Mouse (Mus musculus) hindbrain, embryonic 15.5 days (tissue): ENCODE measurements around the gene Lrpap1. TPM values are rescaled to one million over a fixed set of nuclear protein-coding genes. Genes with fewer than 3 reads are reported as not detected.

Experiments
- ATAC-seq: fragments of 200-750 bp; cut with Nextera tagmentation; 2 replicates; pipeline ENCODE4 v1.8.0; 2017; ENCODE audit warnings: low read depth, moderate number of reproducible peaks, moderate TSS enrichment; ENCODE audit not compliant: low FRiP score
- H3K27ac ChIP-seq: fragments of 300-500 bp; sonication (generic); replicated peaks from 2 replicates; pipeline ENCODE4 v1.5.1; 2015; ENCODE audit warnings: mild to moderate bottlenecking, inconsistent platforms
- H3K27me3 ChIP-seq: fragments of 300-500 bp; sonication (generic); 2 replicates; pipeline ENCODE4 v1.6.1; 2015; ENCODE audit warnings: control low read depth, inconsistent platforms
- H3K36me3 ChIP-seq: fragments of 300-500 bp; sonication (generic); 2 replicates; pipeline ENCODE4 v1.6.1; 2015; ENCODE audit warnings: control low read depth, inconsistent platforms
- H3K4me1 ChIP-seq: fragments of 300-500 bp; sonication (generic); replicated peaks from 2 replicates; pipeline ENCODE4 v1.6.1; 2015; ENCODE audit warnings: control low read depth, inconsistent platforms
- H3K4me2 ChIP-seq: fragments of 300-500 bp; sonication (generic); 2 replicates; pipeline ENCODE4 v1.6.1; 2015; ENCODE audit warnings: moderate library complexity, mild to moderate bottlenecking, inconsistent platforms
- H3K4me3 ChIP-seq: fragments of 300-500 bp; sonication (generic); 2 replicates; pipeline ENCODE4 v1.5.1; 2015; ENCODE audit warnings: mild to moderate bottlenecking, inconsistent platforms
- H3K9ac ChIP-seq: fragments of 300-500 bp; sonication (generic); 2 replicates; pipeline ENCODE4 v1.6.1; 2015; ENCODE audit warnings: inconsistent platforms
- H3K9me3 ChIP-seq: fragments of 300-500 bp; sonication (generic); 2 replicates; pipeline ENCODE4 v1.6.1; 2016; ENCODE audit warnings: control low read depth, inconsistent platforms
- WGBS: fragments of 180-500 bp; shearing (Covaris S2); methylation state at CpG from one replicate; pipeline ENCODE4 v1.1.7; 2015; 5-methylcytosine and 5-hydroxymethylcytosine counted together
- polyA plus RNA-seq: library from polyadenylated mRNA; unstranded; fragments of >200 nt; fragmentation: Nextera tagmentation; extraction: Ambion mirVana; gene quantifications from 2 replicates; pipeline ENCODE4 v1.2.1, GENCODE M21; 2015

Gene Lrpap1
- polyA plus RNA-seq, 1 experiment from 2014 or later = 146 TPM

- no peak for ATAC-seq
- Histone ChIP-seq H3K4me3 (no peak overlapping the region), H3K9me3 (no peaks in the 10 kb centered on the region), H3K9ac (no peak overlapping the region), H3K4me2 (no peak overlapping the region), H3K36me3 (no peaks in the 10 kb centered on the region), H3K4me1 (no peaks in the 10 kb centered on the region), H3K27me3 (no peaks in the 10 kb centered on the region), H3K27ac (no peak overlapping the region)
- WGBS = 78% methylated on average over 3 of the region's 3 CpGs
These were observed 10.4 kb upstream of the Lrpap1 start for GRCm38 (mm10) chr5:35116002-35116401.

GRCm38 (mm10) chr5:35112444-35112843, 6.9 kb upstream of the Lrpap1 start:
- 63% methylated on average over 4 of the region's 4 CpGs for WGBS
- Histone ChIP-seq H3K27ac (no peak overlapping the region), H3K27me3 (no peaks in the 10 kb centered on the region), H3K9ac (no peak overlapping the region), H3K9me3 (no peaks in the 10 kb centered on the region), H3K4me3 (no peak overlapping the region), H3K4me1 (no peaks in the 10 kb centered on the region), H3K36me3 (no peaks in the 10 kb centered on the region), H3K4me2 (no peak overlapping the region)
- no peak for ATAC-seq

- H3K9me3 ChIP-seq = no peaks in the 10 kb centered on the region
- peak overlapping the region; percentile 71 for H3K4me3 ChIP-seq
- H3K27me3 ChIP-seq = no peaks in the 10 kb centered on the region
- peak overlapping the region; percentile 46 for H3K9ac ChIP-seq
- peaks cover 26% of the 10 kb centered on the region for H3K4me1 ChIP-seq
- H3K36me3 ChIP-seq = peaks cover 13% of the 10 kb centered on the region
- 6% methylated on average over 11 of the region's 11 CpGs for WGBS
- no peak for ATAC-seq
- H3K27ac ChIP-seq = peak overlapping the region; percentile 84
- H3K4me2 ChIP-seq = peak overlapping the region; percentile 76
These were observed 344 bp upstream of the Lrpap1 start for GRCm38 (mm10) chr5:35105922-35106298.

- H3K27me3 ChIP-seq = no peaks in the 10 kb centered on the region
- H3K9ac ChIP-seq = peak overlapping the region; percentile 75
- H3K36me3 ChIP-seq = peaks cover 24% of the 10 kb centered on the region
- no peaks in the 10 kb centered on the region for H3K9me3 ChIP-seq
- peak overlapping the region; percentile 71 for H3K4me3 ChIP-seq
- H3K4me1 ChIP-seq = peaks cover 26% of the 10 kb centered on the region
- H3K27ac ChIP-seq = no peak overlapping the region
- no peak for ATAC-seq
- 70% methylated on average over 8 of the region's 8 CpGs for WGBS
- H3K4me2 ChIP-seq = peak overlapping the region; percentile 76
These were observed 1.2 kb downstream of the Lrpap1 start for GRCm38 (mm10) chr5:35104183-35104959.

- H3K27ac ChIP-seq = no peak overlapping the region
- no peaks in the 10 kb centered on the region for H3K27me3 ChIP-seq
- H3K36me3 ChIP-seq = peaks cover 32% of the 10 kb centered on the region
- no peak overlapping the region for H3K9ac ChIP-seq
- ATAC-seq = no peak
- peaks cover 26% of the 10 kb centered on the region for H3K4me1 ChIP-seq
- WGBS = 98% methylated on average over 2 of the region's 2 CpGs
- H3K4me2 ChIP-seq = peak overlapping the region; percentile 76
- H3K9me3 ChIP-seq = no peaks in the 10 kb centered on the region
- H3K4me3 ChIP-seq = peak overlapping the region; percentile 71; the same call in 1 of the 2 replicates
These were observed 2.0 kb downstream of the Lrpap1 start for GRCm38 (mm10) chr5:35103528-35103927.

- Histone ChIP-seq H3K4me2 (peak overlapping the region; percentile 76; the same call in 1 of the 2 replicates), H3K4me3 (no peak overlapping the region), H3K27ac (no peak overlapping the region), H3K4me1 (peaks cover 26% of the 10 kb centered on the region), H3K9ac (no peak overlapping the region), H3K9me3 (no peaks in the 10 kb centered on the region), H3K36me3 (peaks cover 37% of the 10 kb centered on the region), H3K27me3 (no peaks in the 10 kb centered on the region)
- WGBS = 88% methylated on average over 8 of the region's 8 CpGs
- no peak for ATAC-seq
These were observed 2.5 kb downstream of the Lrpap1 start for GRCm38 (mm10) chr5:35103086-35103485.

GRCm38 (mm10) chr5:35091636-35092035, 13.9 kb downstream of the Lrpap1 start:
- Histone ChIP-seq H3K36me3 (peaks cover 44% of the 10 kb centered on the region), H3K27ac (no peak overlapping the region), H3K9me3 (no peaks in the 10 kb centered on the region), H3K4me3 (no peak overlapping the region), H3K27me3 (no peaks in the 10 kb centered on the region), H3K9ac (no peak overlapping the region), H3K4me1 (no peaks in the 10 kb centered on the region), H3K4me2 (no peak overlapping the region)
- WGBS = 93% methylated on average over 3 of the region's 3 CpGs
- ATAC-seq = no peak

- no peak for ATAC-seq
- Histone ChIP-seq H3K9me3 (no peaks in the 10 kb centered on the region), H3K27me3 (no peaks in the 10 kb centered on the region), H3K36me3 (peaks cover 24% of the 10 kb centered on the region), H3K4me3 (no peak overlapping the region), H3K4me1 (no peaks in the 10 kb centered on the region), H3K9ac (no peak overlapping the region), H3K4me2 (no peak overlapping the region), H3K27ac (no peak overlapping the region)
- WGBS = 86% methylated on average over 5 of the region's 5 CpGs
These were observed 16.0 kb downstream of the Lrpap1 start for GRCm38 (mm10) chr5:35089614-35089963.

- no peak overlapping the region for H3K9ac ChIP-seq
- WGBS = 70% methylated on average over 9 of the region's 9 CpGs
- H3K4me2 ChIP-seq = no peak overlapping the region
- no peak for ATAC-seq
- H3K27ac ChIP-seq = no peak overlapping the region
- no peak overlapping the region for H3K4me3 ChIP-seq
- H3K4me1 ChIP-seq = no peaks in the 10 kb centered on the region
- H3K9me3 ChIP-seq = no peaks in the 10 kb centered on the region
- no peaks in the 10 kb centered on the region for H3K27me3 ChIP-seq
- peaks cover 21% of the 10 kb centered on the region for H3K36me3 ChIP-seq
These were observed 16.6 kb downstream of the Lrpap1 start for GRCm38 (mm10) chr5:35088785-35089613.

- Histone ChIP-seq H3K36me3 (no peaks in the 10 kb centered on the region), H3K9ac (no peak overlapping the region), H3K4me2 (no peak overlapping the region), H3K27me3 (no peaks in the 10 kb centered on the region), H3K4me3 (no peak overlapping the region), H3K27ac (no peak overlapping the region), H3K9me3 (no peaks in the 10 kb centered on the region), H3K4me1 (no peaks in the 10 kb centered on the region)
- 77% methylated on average over 3 of the region's 3 CpGs for WGBS
- no peak for ATAC-seq
These were observed 20.7 kb downstream of the Lrpap1 start for GRCm38 (mm10) chr5:35084913-35085312.

- Histone ChIP-seq H3K27me3 (peaks cover 9% of the 10 kb centered on the region; the same call in 1 of the 2 replicates), H3K9ac (no peak overlapping the region), H3K4me2 (no peak overlapping the region), H3K4me3 (no peak overlapping the region), H3K4me1 (no peaks in the 10 kb centered on the region), H3K36me3 (peaks cover 12% of the 10 kb centered on the region; the same call in 1 of the 2 replicates), H3K27ac (no peak overlapping the region), H3K9me3 (no peaks in the 10 kb centered on the region)
- WGBS = 36% methylated on average over 18 of the region's 18 CpGs
- ATAC-seq = no peak
These were observed 26.5 kb downstream of the Lrpap1 start for GRCm38 (mm10) chr5:35079101-35079500.

- 92% methylated on average over 1 of the region's 1 CpGs for WGBS
These were observed 29.2 kb downstream of the Lrpap1 start for GRCm38 (mm10) chr5:35076369-35076768.

More at GRCm38 (mm10) chr5:35076369-35076768, 29.2 kb downstream of the Lrpap1 start:
- H3K36me3 ChIP-seq = peaks cover 12% of the 10 kb centered on the region; the same call in 1 of the 2 replicates
- H3K27ac ChIP-seq = no peak overlapping the region
- H3K4me2 ChIP-seq = no peak overlapping the region
- H3K4me1 ChIP-seq = 0 out of 2 replicates have a peak, but pooled peaks cover 3% of the 10 kb centered on the region
- no peak for ATAC-seq
- no peaks in the 10 kb centered on the region for H3K9me3 ChIP-seq
- no peak overlapping the region for H3K4me3 ChIP-seq
- H3K9ac ChIP-seq = no peak overlapping the region
- peaks cover 9% of the 10 kb centered on the region; the same call in 1 of the 2 replicates for H3K27me3 ChIP-seq
